Mouse (Mus musculus): Measurements from ENCODE around the gene Gm43517. TPM values are rescaled to one million over a fixed set of nuclear protein-coding genes. Genes with fewer than 3 reads are reported as not detected.

Gm43517 gene
- polyA plus RNA-seq, 1 experiment from 2014 or later: not detected

- peaks cover 11% of the 10 kb centered on the region for H3K4me1 ChIP-seq
- no peaks in the 10 kb centered on the region for H3K36me3 ChIP-seq
- H3K27me3 ChIP-seq: peaks cover 96% of the 10 kb centered on the region
- WGBS: 7% methylated on average over 11 of the region's 11 CpGs
- ATAC-seq (ENCODE audit: borderline replicate concordance, extremely low read depth, low FRiP score, low TSS enrichment): no peak
- H3K4me2 ChIP-seq: no peak overlapping the region
- H3K9ac ChIP-seq: no peak overlapping the region
- H3K4me3 ChIP-seq: no peak overlapping the region
- no peaks in the 10 kb centered on the region for H3K9me3 ChIP-seq
- H3K27ac ChIP-seq: no peak overlapping the region
Measured at GRCm38 (mm10) chr12:49379446-49379845, 5.5 kb upstream of the Gm43517 start.

- Histone ChIP-seq H3K9me3 (no peaks in the 10 kb centered on the region), H3K9ac (no peak overlapping the region), H3K27ac (no peak overlapping the region), H3K4me2 (no peak overlapping the region), H3K36me3 (no peaks in the 10 kb centered on the region), H3K4me3 (no peak overlapping the region), H3K4me1 (peaks cover 11% of the 10 kb centered on the region), H3K27me3 (peaks cover 98% of the 10 kb centered on the region)
- ATAC-seq (ENCODE audit: borderline replicate concordance, extremely low read depth, low FRiP score, low TSS enrichment): no peak
- WGBS: 5% methylated on average over 4 of the region's 4 CpGs
Measured at GRCm38 (mm10) chr12:49380442-49380841, 4.5 kb upstream of the Gm43517 start.

GRCm38 (mm10) chr12:49381031-49381525 lies 3.9 kb upstream of the Gm43517 start:
- H3K27ac ChIP-seq: no peak overlapping the region
- WGBS: 7% methylated on average over 4 of the region's 4 CpGs
- no peak for ATAC-seq (ENCODE audit: borderline replicate concordance, extremely low read depth, low FRiP score, low TSS enrichment)

GRCm38 (mm10) chr12:49381721-49382365 lies 3.1 kb upstream of the Gm43517 start:
- no peak overlapping the region for H3K27ac ChIP-seq
- no peak overlapping the region for H3K4me3 ChIP-seq
- H3K27me3 ChIP-seq: peaks cover 97% of the 10 kb centered on the region
- no peak overlapping the region for H3K4me2 ChIP-seq
- WGBS: 3% methylated on average over 19 of the region's 19 CpGs
- no peaks in the 10 kb centered on the region for H3K9me3 ChIP-seq
- H3K36me3 ChIP-seq: no peaks in the 10 kb centered on the region
- H3K9ac ChIP-seq: no peak overlapping the region
- no peak for ATAC-seq (ENCODE audit: borderline replicate concordance, extremely low read depth, low FRiP score, low TSS enrichment)
- H3K4me1 ChIP-seq: peaks cover 11% of the 10 kb centered on the region

More at GRCm38 (mm10) chr12:49381031-49381525, 3.9 kb upstream of the Gm43517 start:
- peaks cover 11% of the 10 kb centered on the region for H3K4me1 ChIP-seq
- no peak overlapping the region for H3K4me3 ChIP-seq
- no peak overlapping the region for H3K4me2 ChIP-seq
- H3K27me3 ChIP-seq: peaks cover 98% of the 10 kb centered on the region
- H3K9me3 ChIP-seq: no peaks in the 10 kb centered on the region
- no peak overlapping the region for H3K9ac ChIP-seq
- H3K36me3 ChIP-seq: no peaks in the 10 kb centered on the region

GRCm38 (mm10) chr12:49382565-49383520 lies 2.1 kb upstream of the Gm43517 start, which contains the start of gene Foxg1:
Foxg1 (plus strand) TSS chr12:49382660.
- no peak within 1 kb of the TSS for H3K9ac ChIP-seq
- peak within 1 kb of the TSS; percentile 35 for H3K4me3 ChIP-seq
- H3K9me3 ChIP-seq: no peaks in the 10 kb centered on the region
- H3K4me2 ChIP-seq: peak within 1 kb of the TSS; percentile 55
- H3K36me3 ChIP-seq: no peaks in the 10 kb centered on the region
- H3K4me1 ChIP-seq: peaks cover 11% of the 10 kb centered on the region
- no peak within 1 kb of the TSS for H3K27ac ChIP-seq
- WGBS: 2% methylated on average over 61 of the region's 61 CpGs
- ATAC-seq (ENCODE audit: borderline replicate concordance, extremely low read depth, low FRiP score, low TSS enrichment): peak; percentile 56; the same call in 1 of the 2 replicates
- peaks cover 89% of the 10 kb centered on the region for H3K27me3 ChIP-seq

- peak; percentile 82; the same call in 1 of the 2 replicates for ATAC-seq (ENCODE audit: borderline replicate concordance, extremely low read depth, low FRiP score, low TSS enrichment)
- under 1% methylated on average over 46 of the region's 67 CpGs for WGBS
- no peaks in the 10 kb centered on the region for H3K36me3 ChIP-seq
Measured at GRCm38 (mm10) chr12:49383521-49384133, 1.3 kb upstream of the Gm43517 start.

GRCm38 (mm10) chr12:49384295-49384875 lies 589 bp upstream of the Gm43517 start:
- H3K9ac ChIP-seq: no peak overlapping the region
- no peak overlapping the region for H3K27ac ChIP-seq
- peaks cover 80% of the 10 kb centered on the region for H3K27me3 ChIP-seq
- no peak for ATAC-seq (ENCODE audit: borderline replicate concordance, extremely low read depth, low FRiP score, low TSS enrichment)
- peaks cover 11% of the 10 kb centered on the region for H3K4me1 ChIP-seq
- under 1% methylated on average over 53 of the region's 66 CpGs for WGBS
- peak overlapping the region; percentile 35 for H3K4me3 ChIP-seq
- no peaks in the 10 kb centered on the region for H3K36me3 ChIP-seq
- no peaks in the 10 kb centered on the region for H3K9me3 ChIP-seq
- H3K4me2 ChIP-seq: peak overlapping the region; percentile 55

More at GRCm38 (mm10) chr12:49383521-49384133, 1.3 kb upstream of the Gm43517 start:
- Histone ChIP-seq H3K4me1 (peaks cover 11% of the 10 kb centered on the region), H3K27me3 (peaks cover 87% of the 10 kb centered on the region), H3K9ac (no peak overlapping the region), H3K9me3 (no peaks in the 10 kb centered on the region), H3K27ac (no peak overlapping the region), H3K4me3 (peak overlapping the region; percentile 35), H3K4me2 (peak overlapping the region; percentile 55)

GRCm38 (mm10) chr12:49385631-49385990 lies 637 bp downstream of the Gm43517 start:
- H3K36me3 ChIP-seq: no peaks in the 10 kb centered on the region
- peaks cover 78% of the 10 kb centered on the region for H3K27me3 ChIP-seq
- 3% methylated on average over 23 of the region's 23 CpGs for WGBS
- H3K27ac ChIP-seq: no peak overlapping the region
- no peak overlapping the region for H3K4me2 ChIP-seq
- no peaks in the 10 kb centered on the region for H3K9me3 ChIP-seq
- peaks cover 11% of the 10 kb centered on the region for H3K4me1 ChIP-seq
- H3K4me3 ChIP-seq: 0 out of 2 replicates have a peak overlapping the region, but pooled peaks have one; percentile 12
- no peak for ATAC-seq (ENCODE audit: borderline replicate concordance, extremely low read depth, low FRiP score, low TSS enrichment)
- no peak overlapping the region for H3K9ac ChIP-seq

- H3K9me3 ChIP-seq: no peaks in the 10 kb centered on the region
- H3K27me3 ChIP-seq: peaks cover 78% of the 10 kb centered on the region
- no peak overlapping the region for H3K4me3 ChIP-seq
- no peak overlapping the region for H3K4me2 ChIP-seq
- WGBS: 14% methylated on average over 10 of the region's 10 CpGs
- no peak for ATAC-seq (ENCODE audit: borderline replicate concordance, extremely low read depth, low FRiP score, low TSS enrichment)
- H3K36me3 ChIP-seq: no peaks in the 10 kb centered on the region
- H3K27ac ChIP-seq: no peak overlapping the region
- peaks cover 13% of the 10 kb centered on the region for H3K4me1 ChIP-seq
- no peak overlapping the region for H3K9ac ChIP-seq
Measured at GRCm38 (mm10) chr12:49386081-49386805, 1.3 kb downstream of the Gm43517 start.

GRCm38 (mm10) chr12:49387856-49388598 lies 3.1 kb downstream of the Gm43517 start:
- H3K4me1 ChIP-seq: peaks cover 19% of the 10 kb centered on the region
- ATAC-seq (ENCODE audit: borderline replicate concordance, extremely low read depth, low FRiP score, low TSS enrichment): no peak
- WGBS: 21% methylated on average over 2 of the region's 2 CpGs

More at GRCm38 (mm10) chr12:49387856-49388598, 3.1 kb downstream of the Gm43517 start:
- H3K4me3 ChIP-seq: no peak overlapping the region
- H3K36me3 ChIP-seq: no peaks in the 10 kb centered on the region
- H3K4me2 ChIP-seq: no peak overlapping the region
- H3K9me3 ChIP-seq: no peaks in the 10 kb centered on the region
- H3K27ac ChIP-seq: no peak overlapping the region
- peaks cover 79% of the 10 kb centered on the region for H3K27me3 ChIP-seq
- H3K9ac ChIP-seq: no peak overlapping the region

Data from lung, embryonic 15.5 days (tissue).